Mouse (Mus musculus): ENCODE measurements around the gene Acot9.

Acot9 gene

DNA sequence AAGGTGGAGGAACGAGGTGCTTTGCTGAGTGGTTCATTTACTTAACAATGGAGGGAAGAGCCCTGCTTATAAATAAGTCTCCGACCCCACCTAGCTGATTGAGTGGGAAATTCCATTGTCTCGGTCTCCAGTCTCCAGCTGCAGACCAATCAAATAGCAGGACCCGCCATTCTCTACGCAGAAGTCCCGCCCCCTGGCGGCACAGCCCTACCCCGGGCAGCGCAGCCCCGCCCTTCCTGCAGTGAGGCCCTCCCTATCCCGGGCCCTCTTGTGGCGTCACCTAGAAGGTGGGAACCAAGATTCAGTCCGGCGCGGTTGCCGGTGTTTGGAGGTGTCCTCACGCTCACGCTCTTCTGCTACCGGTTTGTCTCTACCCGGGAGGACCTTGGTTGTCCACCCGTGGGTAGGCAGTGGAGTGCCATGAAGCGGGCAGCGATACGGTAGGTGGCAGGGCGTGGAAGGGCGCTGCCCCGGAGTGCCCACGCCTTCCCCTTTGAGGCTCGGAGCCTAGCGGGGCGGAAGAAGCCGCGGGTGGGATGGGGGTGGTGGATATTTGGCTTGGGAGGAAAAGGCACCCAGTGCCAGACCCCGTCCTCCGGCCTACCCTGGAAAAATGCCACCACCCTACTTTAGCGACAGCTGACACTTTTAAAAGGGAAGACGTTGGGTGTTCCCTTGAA, at the start of gene Acot9:
Acot9 (plus strand) TSS at position 209 of the 680 bp plus-strand sequence.
- peak; percentile 92 for DNase-seq (ENCODE audit: low read depth, low spot score)

DNA sequence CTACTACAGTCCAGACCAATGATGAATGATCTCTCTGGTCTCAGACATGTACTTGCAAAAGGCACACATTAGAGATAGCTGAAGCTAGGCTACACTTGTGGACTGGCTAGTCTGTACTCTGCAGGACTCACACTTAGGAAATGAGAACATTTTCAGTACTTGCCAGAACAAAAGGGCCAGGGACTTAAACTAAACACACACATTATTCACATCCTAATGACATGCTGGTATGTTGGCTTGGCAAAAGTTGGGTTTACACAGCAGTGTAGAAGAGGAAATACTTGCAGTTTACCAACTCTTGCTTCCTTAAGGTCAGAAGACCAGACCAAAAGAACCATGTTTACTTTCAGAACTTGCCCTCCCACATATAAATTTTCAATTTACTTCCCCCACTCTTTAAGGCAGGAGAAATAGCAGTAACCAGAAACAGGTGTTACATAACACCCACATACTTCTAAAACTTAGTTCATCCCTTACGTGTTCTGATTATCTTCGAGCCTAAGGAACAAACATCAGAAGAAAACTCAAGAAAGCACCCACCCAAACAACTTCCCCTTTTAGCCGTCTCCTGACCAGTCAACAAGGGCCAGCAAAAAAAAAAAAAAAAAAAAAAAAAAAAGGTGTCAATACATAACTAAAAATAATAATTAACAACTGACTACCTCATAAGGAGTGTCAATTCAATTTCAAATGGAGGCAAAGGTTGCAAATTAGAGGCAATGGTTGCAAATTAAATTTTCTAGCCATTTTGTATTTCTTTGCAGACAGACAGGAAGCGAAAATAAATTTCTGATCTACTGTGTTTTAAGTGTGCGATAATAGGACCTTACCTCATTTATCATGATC, 47.7 kb upstream of the Acot9 start:
- DNase-seq (ENCODE audit: low read depth, low spot score) = peak; percentile 73

DNA sequence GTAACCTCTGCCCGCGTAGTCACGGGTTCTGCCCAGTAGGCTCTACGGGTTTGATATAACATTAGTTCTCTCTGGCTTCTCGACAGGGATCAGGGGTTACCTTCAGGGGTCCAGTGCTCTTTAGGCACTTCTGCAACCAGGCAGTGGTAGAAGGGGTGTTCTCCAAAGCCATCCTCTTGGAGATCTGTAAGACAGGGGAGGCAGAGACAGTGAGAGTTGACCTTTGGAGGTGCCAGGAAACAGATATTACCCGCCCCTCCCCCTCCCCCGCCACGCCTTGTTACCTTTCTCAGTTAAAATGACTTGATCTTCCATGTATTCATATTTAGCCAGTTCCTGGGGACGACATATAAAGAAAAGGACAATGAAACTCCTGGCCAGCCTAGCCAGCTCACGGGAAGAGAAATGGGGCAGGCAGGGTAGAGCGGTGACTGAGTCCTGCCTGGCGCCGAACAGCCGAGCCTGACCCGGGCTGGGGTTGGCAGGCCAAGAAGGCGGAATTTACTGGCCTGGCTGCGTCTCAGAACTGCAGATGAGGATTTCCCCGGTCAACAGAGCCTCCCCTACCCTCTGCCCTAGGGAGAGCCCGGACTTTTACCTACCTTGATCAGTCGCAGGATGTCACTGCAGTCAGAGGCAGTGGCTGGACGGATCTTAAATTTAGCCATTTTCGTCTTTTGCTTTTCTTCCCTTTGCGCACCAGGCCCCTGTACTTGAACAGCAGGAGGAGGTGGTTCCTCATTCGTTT, 46.6 kb upstream of the Acot9 start:
- DNase-seq (ENCODE audit: low read depth, low spot score) = peak; percentile 78

DNA sequence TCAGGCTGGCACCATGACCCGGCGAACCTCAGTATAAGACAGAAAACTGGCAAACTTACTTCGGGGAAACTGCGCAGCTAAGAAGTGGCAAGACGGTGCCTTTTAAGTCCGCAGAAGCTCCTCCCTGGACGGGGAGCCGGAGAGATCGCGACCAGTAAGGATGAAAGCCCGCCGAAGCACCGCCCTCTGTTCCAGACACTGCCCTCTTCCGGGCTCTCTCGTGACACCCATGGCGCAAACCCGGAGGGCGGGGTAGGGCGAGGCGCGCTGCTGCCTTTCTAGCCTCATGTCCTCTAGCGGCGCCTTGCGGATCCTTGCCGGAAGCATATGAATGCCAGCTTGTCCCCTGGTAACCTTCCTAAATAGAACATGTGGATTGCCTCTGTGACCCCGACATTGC, 46.0 kb upstream of the Acot9 start, which contains the start of gene Sat1:
Sat1 (minus strand) TSS at position 179 of the 400 bp plus-strand sequence.
- peak; percentile 92 for DNase-seq (ENCODE audit: low read depth, low spot score)

DNA sequence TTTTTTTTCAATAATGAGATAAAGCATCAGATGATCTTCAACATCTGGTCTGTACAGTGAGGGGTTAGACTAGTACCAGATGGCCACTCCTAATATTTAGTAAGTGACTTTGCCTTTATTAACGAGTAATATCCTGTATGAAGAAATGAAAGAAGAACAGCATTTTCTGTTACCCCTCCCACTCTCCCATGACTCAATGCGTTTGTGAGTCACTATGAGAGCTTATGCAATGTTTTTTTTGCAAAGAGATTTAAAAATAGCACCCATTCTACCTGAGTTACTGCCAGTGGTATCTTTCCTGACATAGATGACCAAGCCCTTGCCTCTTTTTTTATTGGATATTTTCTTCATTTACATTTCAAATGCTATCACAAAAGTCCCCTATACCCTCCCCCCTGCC, 44.0 kb upstream of the Acot9 start:
- DNase-seq (ENCODE audit: low read depth, low spot score) = peak; percentile 8

DNA sequence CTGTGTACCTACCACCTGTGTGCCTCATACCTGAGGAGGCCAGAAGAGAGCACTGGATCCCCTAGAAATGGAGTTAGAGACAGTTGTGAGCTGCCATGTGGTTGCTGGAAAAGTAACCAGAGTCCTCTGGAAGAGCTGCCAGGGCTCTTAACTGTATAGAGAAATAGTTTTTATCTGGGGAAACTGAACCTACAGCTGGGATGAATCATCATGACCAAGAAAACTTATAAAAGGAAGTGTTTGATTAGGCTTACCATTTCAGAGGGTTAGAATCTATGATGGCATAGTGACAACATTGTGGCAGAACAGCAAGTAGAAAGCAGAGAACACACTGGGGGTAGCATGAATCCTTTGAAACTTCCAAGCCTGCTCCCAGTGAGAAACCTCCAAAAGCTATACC, 5.4 kb upstream of the Acot9 start:
- DNase-seq (ENCODE audit: low read depth, low spot score) = no peak

DNA sequence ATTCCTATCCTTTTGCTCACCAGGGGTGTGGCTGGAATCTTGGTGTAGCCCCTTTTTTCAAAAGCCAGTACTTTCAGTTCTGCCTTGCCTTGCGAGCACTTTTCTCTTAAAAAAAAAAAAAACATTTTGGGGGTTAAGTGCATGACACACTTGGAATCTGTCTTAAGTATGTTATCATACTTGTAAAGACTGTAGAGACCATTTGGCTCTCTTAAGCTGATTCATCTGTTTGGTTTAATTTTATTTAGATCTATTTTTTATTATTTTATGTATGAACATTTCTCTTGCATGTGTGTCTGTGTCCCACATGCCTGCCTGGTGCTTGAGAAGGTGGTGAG, 641 bp downstream of the Acot9 start:
- DNase-seq (ENCODE audit: low read depth, low spot score) = no peak

DNA sequence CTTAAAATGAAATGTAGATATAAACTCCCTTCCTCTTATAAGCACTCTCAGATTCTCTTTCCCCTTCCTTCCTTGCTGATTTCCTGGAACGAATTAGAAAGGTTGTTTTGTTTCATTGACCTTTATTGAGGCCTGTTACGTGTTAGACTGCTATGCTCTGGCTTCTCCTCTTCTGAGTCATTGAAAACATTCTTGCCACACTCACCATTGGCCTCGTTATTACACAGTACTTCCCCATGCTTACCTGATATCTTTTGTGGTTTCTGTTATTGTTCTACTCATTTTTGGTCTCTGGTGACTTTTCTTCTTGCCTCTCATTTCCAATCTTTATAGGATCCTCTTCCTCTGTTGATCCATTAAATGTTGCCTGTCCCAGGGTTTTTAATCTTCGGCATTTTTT, 16.2 kb downstream of the Acot9 start:
- no peak for DNase-seq (ENCODE audit: low read depth, low spot score)

DNA sequence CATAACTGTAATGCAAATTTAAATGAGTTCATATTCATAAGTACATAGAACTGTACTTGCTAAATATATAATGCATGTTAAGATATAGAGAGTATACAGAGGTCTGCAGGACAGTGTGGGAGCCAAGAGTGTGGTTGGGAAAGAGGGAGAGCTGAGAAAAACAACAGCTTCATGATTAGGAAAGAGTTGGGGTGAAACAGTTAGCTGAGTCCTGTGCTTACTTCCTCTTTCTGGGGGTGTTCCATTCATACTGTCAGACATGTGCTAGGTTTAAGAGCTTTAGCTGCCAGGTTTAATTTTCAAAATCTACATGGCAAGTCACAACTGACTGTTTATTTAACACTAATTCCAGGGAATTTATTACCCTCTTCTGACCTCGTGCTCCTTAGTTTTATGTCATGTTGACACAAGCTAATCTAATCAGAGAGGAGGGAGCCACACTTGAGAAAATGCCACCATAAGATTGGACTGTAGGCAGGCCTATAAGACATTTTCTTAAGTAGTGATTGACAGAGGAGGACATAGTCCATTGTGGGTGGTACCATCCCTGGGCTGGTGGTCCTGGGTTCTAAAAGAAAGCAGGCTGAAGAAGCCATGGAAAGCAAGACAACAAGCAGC, 18.3 kb downstream of the Acot9 start:
- DNase-seq (ENCODE audit: low read depth, low spot score) = peak; percentile 58

DNA sequence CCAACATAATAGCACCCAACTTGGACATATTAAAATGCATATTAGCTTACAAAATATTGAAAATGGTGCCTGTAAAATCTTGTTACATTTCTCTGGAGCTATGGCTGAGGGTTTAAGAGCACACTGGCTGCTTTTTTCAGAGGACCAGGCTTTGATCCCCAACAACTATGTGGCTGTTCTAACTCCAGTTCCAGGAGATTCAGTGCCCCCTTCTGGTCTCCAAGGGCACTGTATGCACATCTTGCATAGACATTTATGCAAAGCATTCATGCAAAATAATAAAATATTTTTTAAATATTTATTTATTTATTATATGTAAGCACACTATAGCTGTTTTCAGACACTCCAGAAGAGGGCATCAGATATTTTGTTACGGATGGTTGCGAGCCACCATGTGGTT, 44.1 kb downstream of the Acot9 start:
- no peak for DNase-seq (ENCODE audit: low read depth, low spot score)

DNA sequence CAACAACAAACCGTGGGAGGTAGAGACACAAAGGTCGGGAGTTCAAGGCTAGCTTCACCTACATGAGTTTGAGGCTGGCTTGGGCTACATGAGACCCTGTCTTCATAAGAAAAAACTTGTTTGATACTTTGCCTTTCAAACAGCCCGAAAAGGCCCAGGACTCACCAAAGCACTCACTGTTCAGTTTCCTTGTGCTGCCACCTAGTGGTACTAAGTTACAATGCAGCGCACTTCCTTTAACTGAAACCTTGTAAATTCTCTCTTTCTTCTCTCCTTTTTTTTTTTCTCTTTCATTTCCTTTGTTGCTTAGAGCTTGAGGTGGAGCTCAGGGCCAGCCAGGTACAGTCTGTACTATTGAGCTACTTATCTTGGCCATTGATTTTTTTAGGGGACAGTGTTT, 55.8 kb downstream of the Acot9 start:
- peak; percentile 61 for DNase-seq (ENCODE audit: low read depth, low spot score)

DNA sequence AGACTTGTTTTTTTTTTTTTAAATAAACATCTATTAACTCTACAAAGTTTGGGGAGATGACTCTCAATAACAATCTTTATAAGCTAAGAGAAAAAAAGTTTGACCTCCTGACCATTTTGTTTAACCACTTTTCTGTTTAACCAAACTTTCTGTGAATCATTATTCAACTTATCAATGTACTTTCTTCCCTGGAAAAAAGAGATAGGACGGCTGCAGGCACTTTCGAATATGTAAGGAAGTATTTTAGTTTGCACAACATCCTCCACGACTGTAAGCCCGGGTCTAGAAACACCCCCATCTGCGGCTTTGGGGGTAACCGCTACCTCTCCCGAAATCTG, 75.3 kb downstream of the Acot9 start:
- DNase-seq (ENCODE audit: low read depth, low spot score) = no peak

DNA sequence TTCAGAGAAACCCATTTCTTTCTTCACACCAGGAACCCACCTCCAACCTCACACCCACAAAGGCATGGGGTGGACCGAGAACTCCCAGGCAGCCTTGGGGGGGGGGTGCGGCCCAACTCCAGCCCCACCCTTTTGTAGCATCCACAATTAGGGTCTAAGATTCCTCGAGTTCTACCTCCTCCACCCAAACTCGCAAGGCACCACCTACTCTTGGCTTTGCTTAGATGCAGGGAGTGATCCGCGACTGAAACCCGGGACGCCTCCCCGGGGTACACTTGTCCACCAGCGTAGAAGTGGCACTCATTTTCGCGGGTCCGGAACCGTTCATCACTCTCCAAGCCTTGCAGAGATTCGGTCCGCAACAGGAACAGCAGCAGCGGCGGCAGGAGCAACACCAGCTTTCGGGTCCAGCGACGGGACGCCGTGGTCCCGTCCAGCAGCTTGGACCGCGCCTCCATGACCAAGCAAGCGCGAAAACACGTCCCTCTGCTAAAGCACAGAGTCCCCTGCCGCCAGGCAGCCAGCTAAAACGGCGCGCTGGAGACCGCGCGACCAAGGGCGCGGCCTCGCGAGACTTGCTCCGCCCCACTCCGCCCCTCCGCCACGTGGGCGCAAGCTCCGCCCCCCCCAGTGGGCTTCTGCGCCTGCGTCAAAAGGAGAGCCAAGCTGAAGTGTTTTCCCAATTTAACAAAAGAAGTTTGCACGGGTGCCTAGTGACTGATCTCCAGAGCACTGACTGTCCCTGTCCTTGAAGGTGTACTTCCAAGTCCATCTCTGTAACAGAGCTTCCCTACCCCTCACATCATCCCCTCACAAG, 75.9 kb downstream of the Acot9 start:
- peak; percentile 85 for DNase-seq (ENCODE audit: low read depth, low spot score)

DNA sequence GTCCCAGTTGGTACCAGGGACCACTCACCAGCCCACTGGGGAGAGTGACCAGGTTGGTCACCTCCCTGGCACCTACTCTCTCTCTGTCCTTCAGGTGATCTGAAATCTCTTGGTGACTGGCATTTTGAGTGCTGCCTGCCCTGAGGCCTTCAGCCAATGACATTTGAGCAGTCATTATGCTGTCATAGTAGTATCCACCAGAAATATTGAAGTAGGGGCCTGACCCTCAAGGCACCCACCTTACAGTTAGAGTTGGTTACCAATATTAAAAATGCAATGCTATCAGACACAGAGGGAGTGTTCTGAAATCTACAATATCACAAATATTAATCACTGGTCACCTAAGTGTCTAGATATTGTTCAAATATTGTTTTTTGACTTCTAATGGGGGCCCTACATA, 78.4 kb downstream of the Acot9 start, which contains the start of gene Prdx4:
Prdx4 (minus strand) TSS at position 101 of the 400 bp plus-strand sequence.
- no peak for DNase-seq (ENCODE audit: low read depth, low spot score)

DNA sequence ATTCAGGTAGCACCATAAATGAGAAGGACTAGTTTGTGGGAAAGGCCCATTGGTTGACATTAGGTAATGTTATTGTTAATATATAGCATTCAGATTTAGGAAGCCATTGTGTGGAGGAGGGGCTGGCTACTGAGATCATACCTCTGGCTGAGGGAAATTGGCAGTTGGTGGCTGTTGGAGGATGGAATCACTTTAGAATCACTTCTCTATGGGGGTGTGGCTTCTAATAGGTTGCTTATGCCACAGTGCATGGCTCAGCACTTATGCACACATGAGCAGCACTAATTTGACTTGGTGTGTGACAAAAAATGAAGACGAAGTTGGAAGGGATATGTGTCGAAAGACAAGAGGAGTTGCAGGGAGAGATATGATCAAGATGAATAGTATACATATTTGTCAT, 84.0 kb downstream of the Acot9 start:
- DNase-seq (ENCODE audit: low read depth, low spot score) = no peak

Measured in A20 (cell line).